Mouse (Mus musculus): ENCODE data around the gene Adamtsl4. TPM values are rescaled to one million over a fixed set of nuclear protein-coding genes. Genes with fewer than 3 reads are reported as not detected.
"Not testable (repeated sequence)": the region's sequence is repeated elsewhere in the genome, so short reads cannot be mapped to it uniquely, and the experiment has no call there.

Gene Adamtsl4
- polyA plus RNA-seq, 1 experiment from 2014 or later, result 1.3 TPM

DNA sequence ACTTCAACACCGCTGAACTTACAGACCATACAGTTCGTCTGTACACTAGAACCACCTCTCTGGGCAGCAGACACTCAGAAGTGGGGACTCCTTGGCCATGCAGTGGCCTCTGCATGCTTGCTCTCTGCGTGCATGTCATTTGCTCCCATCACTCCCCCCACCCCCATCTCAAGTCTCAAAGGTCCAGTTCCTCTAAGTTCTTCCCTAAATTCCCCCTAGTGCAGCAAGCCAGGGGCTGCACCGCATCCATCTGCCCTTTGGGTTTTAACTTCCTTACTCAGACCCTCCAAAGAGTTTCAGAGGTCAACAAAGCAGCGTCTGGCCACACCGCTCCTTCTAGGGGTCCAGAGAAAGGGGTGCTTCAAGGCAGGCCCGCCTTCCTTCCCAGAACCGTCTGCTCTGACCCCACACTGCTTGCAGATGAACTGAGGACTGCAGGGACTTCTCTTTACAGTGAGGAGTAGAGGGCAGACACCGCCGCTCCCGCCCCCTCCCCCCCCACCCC, 14.0 kb downstream of the Adamtsl4 start:
- no peak for ATAC-seq (ENCODE audit: low FRiP score)

DNA sequence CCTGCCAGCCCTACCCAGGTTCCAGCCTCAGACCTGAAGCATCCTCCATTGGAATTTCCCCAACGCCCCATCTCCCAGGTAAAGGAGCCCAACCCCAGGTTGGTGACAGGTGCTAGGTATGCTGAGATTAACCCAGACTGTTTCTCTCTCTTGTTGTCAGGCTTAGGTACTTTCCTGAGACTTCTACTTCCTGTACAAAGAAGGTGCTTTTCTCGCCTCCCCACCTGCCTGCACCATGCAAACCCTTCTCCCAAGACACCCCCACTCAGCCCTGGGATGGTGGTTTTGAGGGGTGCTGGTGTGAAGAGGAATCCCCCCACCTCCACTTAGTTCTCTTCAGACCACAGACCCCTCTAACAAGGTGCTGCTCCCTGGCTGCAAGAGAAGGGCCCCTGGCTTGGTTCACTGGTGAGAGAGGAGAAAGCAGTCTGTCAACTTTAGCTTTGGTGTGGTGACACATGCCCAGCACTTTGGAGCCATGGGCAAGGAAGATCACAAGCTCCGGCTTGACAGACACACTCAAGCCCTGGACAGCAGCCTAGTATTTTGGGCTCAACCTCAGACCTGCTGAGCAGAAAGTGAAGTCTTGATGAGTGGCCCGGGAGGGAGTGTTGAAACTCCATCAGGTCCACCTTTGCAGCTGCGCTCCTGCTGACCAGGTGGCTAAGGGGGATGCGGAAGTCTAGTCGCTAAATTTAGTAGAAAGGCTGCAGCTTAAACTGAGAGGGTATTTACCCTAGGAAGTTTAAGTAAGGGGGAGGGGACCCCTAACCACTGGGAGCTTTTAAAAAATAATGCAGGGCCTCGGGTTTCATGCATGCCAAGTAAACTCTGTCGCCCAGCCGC, 14.6 kb downstream of the Adamtsl4 start:
- Histone ChIP-seq H3K4me2 (no peak overlapping the region), H3K36me3 (no peaks in the 10 kb centered on the region), H3K4me1 (peaks cover 55% of the 10 kb centered on the region), H3K9ac (replicated peaks) (no peak overlapping the region), H3K27ac (replicated peaks) (peak overlapping the region; percentile 79), H3K4me3 (replicated peaks) (no peak overlapping the region), H3K27me3 (replicated peaks) (no peaks in the 10 kb centered on the region), H3K9me3 (replicated peaks) (no peaks in the 10 kb centered on the region)
- ATAC-seq (ENCODE audit: low FRiP score), result no peak
- 60% methylated on average over 10 of the region's 10 CpGs for whole genome bisulfite sequencing

More for the DNA sequence above, 14.0 kb downstream of the Adamtsl4 start:
- 29% methylated on average over 11 of the region's 11 CpGs for WGBS
- Histone ChIP-seq H3K36me3 (no peaks in the 10 kb centered on the region), H3K9me3 (replicated peaks) (no peaks in the 10 kb centered on the region), H3K27ac (replicated peaks) (peak overlapping the region; percentile 79), H3K4me3 (replicated peaks) (no peak overlapping the region), H3K4me1 (peaks cover 51% of the 10 kb centered on the region), H3K9ac (replicated peaks) (no peak overlapping the region), H3K4me2 (0 out of 2 replicates have a peak overlapping the region, but pooled peaks have one; percentile 3), H3K27me3 (replicated peaks) (no peaks in the 10 kb centered on the region)

DNA sequence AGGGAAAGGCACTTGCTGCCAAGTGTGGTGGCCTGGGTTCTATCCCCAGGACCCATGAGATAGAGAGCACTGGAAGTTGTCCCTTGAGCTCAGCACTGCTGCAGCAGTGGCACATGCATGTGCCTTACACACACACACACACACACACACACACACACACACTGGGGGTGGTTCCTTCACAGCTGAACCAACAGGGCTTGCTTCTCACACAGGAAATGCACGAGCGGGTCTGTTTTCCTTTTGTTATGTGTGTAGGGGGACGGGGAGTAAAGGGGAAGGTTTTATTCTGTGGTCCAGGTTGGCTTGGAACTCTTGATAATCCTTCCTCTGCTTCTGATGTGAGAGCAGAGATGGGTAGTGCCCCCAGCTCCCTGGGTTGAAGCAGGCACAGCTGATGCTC, 15.3 kb downstream of the Adamtsl4 start:
- Histone ChIP-seq H3K36me3 (no peaks in the 10 kb centered on the region), H3K4me3 (replicated peaks) (no peak overlapping the region), H3K9ac (replicated peaks) (no peak overlapping the region), H3K27me3 (replicated peaks) (no peaks in the 10 kb centered on the region), H3K27ac (replicated peaks) (peak overlapping the region; percentile 79; the same call in 1 of the 2 replicates), H3K4me2 (no peak overlapping the region), H3K4me1 (peaks cover 61% of the 10 kb centered on the region), H3K9me3 (replicated peaks) (no peaks in the 10 kb centered on the region)
- ATAC-seq (ENCODE audit: low FRiP score), result no peak
- 75% methylated on average over 3 of the region's 3 CpGs for WGBS

DNA sequence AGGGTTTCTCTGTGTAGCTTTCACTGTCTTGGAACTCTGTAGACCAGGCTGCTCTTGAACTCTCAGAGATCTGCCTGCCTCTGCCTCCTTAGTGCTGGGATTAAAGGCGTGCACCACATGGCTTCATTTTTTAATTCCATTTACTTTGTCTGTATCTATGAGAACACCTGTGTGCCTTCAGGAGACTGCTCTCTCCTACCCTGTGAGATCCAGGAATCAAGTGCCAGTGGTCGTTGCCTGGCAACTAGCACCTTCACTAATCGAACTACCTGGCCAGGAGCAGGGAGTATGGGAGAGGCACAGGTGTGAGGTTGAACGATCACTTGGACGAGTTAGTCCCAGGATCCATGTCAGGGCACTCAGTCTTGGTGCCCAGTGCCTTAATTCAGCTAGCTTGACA, 16.5 kb downstream of the Adamtsl4 start:
- H3K4me2 ChIP-seq, result no peak overlapping the region
- ATAC-seq (ENCODE audit: low FRiP score), result no peak

DNA sequence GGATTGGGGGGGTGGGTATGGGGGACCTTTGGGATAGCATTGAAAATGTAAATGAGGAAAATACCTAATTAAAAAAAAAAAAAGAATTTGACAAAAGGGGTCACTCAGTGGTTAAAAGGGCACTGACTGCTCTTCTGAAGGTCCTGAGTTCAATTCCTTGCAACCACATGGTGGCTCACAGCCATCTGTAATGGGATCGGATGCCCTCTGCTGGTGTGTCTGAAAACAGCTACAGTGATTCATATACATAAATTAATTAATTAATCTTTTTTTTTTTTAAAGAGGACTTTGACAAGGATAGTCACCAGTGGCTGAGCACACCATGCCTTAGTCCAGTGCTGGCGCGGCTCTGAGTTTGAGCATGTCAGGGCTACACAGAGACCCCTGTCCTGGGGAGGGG, 17.3 kb downstream of the Adamtsl4 start:
- not testable (repeated sequence) for H3K4me3 ChIP-seq (replicated peaks); H3K4me2 ChIP-seq; ATAC-seq (ENCODE audit: low FRiP score); H3K27me3 ChIP-seq (replicated peaks); H3K36me3 ChIP-seq; H3K27ac ChIP-seq (replicated peaks); H3K9me3 ChIP-seq (replicated peaks); H3K9ac ChIP-seq (replicated peaks)
- H3K4me1 ChIP-seq, result peaks cover 61% of the 10 kb centered on the region
- WGBS, result 94% methylated on average over 3 of the region's 3 CpGs

More for the DNA sequence above, 16.5 kb downstream of the Adamtsl4 start:
- Histone ChIP-seq H3K27ac (replicated peaks) (no peak overlapping the region), H3K4me1 (peaks cover 65% of the 10 kb centered on the region), H3K9ac (replicated peaks) (no peak overlapping the region), H3K27me3 (replicated peaks) (no peaks in the 10 kb centered on the region), H3K9me3 (replicated peaks) (no peaks in the 10 kb centered on the region), H3K4me3 (replicated peaks) (no peak overlapping the region), H3K36me3 (no peaks in the 10 kb centered on the region)
- 87% methylated on average over 5 of the region's 5 CpGs for whole genome bisulfite sequencing

DNA sequence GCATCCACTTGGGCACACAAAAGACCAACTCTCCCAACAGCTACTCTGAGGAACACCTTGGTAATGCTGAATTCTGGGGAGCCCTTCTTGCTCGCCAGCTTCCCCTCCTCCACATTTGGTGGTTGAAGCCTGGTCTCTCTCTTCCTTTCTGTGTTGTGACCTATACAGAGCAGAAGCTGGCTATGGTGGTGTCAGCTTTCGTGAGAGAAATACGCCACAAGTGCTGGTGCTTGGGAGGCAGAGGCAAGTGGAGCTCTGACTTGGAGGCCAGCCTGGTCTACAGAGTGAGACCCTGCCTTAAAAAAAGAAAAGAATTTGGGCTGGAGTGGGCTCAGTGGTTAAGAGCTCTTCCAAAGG, 18.4 kb downstream of the Adamtsl4 start:
- Histone ChIP-seq H3K4me3 (replicated peaks) (no peak overlapping the region), H3K27ac (replicated peaks) (no peak overlapping the region), H3K4me2 (no peak overlapping the region), H3K9me3 (replicated peaks) (no peaks in the 10 kb centered on the region), H3K4me1 (peaks cover 58% of the 10 kb centered on the region), H3K9ac (replicated peaks) (no peak overlapping the region), H3K27me3 (replicated peaks) (no peaks in the 10 kb centered on the region), H3K36me3 (peaks cover 7% of the 10 kb centered on the region)
- ATAC-seq (ENCODE audit: low FRiP score), result no peak
- WGBS, result 93% methylated on average over 3 of the region's 3 CpGs

DNA sequence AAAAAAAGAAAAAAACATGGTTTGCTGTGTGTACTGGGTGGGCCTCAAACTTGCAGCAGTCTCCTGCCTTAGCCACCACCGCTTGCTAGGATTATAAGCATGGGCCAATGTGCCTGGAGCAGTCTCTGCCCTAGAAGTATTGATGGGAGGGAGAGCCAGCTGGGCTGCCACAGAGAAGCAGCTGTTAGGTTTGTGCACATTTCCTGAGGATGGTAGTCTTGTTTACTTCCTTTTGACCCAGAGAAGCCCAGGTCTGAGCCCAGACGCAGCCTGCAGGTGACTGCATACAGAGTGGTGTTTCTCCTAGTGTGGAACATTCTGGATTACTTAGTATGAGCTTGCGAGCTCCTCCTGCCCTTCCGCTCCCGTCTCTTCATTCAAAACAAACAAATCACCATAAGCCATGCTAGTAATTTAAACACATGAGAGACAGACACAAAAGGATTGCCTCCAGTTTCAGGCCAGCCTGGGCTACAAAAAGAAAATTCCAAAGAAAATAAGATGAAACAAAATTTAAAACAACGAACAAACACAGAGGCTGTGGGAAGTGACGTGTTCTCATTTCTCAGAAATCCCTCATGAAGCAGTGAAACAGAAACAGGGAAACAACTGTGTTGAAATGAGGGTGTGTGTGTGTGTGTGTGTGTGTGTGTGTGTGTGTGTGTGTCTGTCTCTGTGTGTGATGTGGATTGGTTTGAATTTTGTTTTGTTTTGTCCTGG, 19.0 kb downstream of the Adamtsl4 start:
- Histone ChIP-seq H3K4me2 (no peak overlapping the region), H3K4me3 (replicated peaks) (no peak overlapping the region), H3K9ac (replicated peaks) (no peak overlapping the region), H3K36me3 (peaks cover 12% of the 10 kb centered on the region), H3K4me1 (peaks cover 58% of the 10 kb centered on the region), H3K27ac (replicated peaks) (peak overlapping the region; percentile 76), H3K27me3 (replicated peaks) (no peaks in the 10 kb centered on the region), H3K9me3 (replicated peaks) (no peaks in the 10 kb centered on the region)
- 79% methylated on average over 7 of the region's 7 CpGs for WGBS
- no peak for ATAC-seq (ENCODE audit: low FRiP score)

DNA sequence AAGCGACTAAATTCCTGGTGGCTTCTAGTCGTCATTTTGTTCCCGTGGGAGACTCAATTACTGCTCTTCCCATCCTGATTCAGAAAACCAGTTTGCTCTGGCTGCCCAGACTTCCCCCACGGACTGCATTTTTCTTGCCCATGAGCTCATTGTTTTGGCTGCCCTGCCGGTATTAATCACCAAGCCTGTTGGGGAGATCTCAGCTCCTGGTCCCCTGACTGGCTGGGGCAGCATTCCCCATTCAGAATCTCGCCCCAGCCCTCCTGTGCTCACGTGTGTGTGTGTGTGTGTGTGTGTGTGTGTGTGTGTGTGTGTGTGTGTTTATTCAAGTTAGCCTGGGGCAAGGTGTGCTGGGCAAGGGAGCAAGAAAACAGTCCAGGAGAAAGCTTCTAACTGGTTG, 19.7 kb downstream of the Adamtsl4 start:
- Histone ChIP-seq H3K9ac (replicated peaks) (no peak overlapping the region; the same call in 1 of the 2 replicates), H3K4me3 (replicated peaks) (no peak overlapping the region), H3K4me1 (peaks cover 57% of the 10 kb centered on the region), H3K36me3 (peaks cover 16% of the 10 kb centered on the region), H3K27me3 (replicated peaks) (no peaks in the 10 kb centered on the region), H3K27ac (replicated peaks) (peak overlapping the region; percentile 76), H3K4me2 (peak overlapping the region; percentile 1; the same call in 1 of the 2 replicates), H3K9me3 (replicated peaks) (no peaks in the 10 kb centered on the region)
- WGBS, result 25% methylated on average over 7 of the region's 7 CpGs
- peak; percentile 63; the same call in 1 of the 2 replicates for ATAC-seq (ENCODE audit: low FRiP score)

DNA sequence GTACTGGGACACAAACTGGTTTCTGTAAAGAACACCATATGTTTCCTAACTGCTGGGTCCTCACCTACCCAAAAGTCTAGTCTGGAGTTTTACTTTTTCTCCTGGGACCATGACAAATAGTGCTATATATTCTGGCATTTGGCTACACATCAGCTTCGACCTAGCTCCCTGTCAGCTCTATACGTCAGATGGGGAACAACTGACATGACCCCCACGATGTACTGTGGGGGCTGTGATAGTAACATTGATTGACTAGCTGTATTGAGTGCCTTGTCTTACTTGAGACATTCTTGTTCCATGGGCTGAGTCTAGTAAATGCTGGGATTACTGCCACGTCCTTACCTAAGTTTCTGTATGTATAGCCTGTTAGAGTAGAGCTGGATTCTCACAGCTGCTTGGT, 20.2 kb downstream of the Adamtsl4 start:
- Histone ChIP-seq H3K27me3 (replicated peaks) (no peaks in the 10 kb centered on the region), H3K4me1 (peaks cover 57% of the 10 kb centered on the region), H3K9ac (replicated peaks) (no peak overlapping the region; the same call in 1 of the 2 replicates), H3K4me2 (peak overlapping the region; percentile 1; the same call in 1 of the 2 replicates), H3K27ac (replicated peaks) (peak overlapping the region; percentile 76), H3K4me3 (replicated peaks) (no peak overlapping the region), H3K9me3 (replicated peaks) (no peaks in the 10 kb centered on the region), H3K36me3 (peaks cover 21% of the 10 kb centered on the region)
- ATAC-seq (ENCODE audit: low FRiP score), result no peak
- WGBS, result 57% methylated on average over 4 of the region's 4 CpGs

DNA sequence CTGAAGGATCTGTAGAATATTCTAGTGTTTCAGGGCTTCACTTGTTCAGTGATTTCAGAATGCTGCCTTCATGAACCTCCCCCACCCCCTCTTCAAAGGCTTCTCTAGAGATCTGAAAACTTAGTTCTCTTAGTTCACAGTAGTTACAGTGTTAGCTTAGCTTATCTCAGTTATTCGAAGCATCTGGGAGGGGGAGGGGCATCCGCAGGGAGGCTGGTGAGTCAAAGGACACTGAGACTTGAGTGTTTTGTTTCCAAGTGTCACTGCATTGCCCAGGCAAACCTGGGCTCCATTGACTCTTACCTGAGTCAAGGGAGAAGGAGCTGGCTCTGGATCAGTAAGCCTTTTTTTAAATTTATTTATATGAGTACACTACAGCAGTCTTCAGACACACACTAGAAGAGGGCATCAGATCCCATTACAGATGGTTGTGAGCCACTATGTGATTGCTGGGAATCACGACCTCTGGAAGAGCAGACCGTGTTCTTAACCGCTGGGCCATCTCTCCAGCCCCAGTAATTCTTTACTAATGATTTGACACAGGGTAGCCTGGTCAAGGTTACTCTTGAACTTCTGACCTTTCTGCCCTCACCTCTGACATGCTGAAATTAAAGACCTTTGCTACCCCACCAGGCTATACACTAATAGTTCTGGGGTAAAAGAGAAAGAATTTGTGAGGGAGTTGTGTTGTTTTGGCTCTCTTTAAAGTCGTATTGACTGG, 21.4 kb downstream of the Adamtsl4 start:
- no peak for ATAC-seq (ENCODE audit: low FRiP score)
- Histone ChIP-seq H3K36me3 (peaks cover 27% of the 10 kb centered on the region), H3K4me3 (replicated peaks) (no peak overlapping the region), H3K27ac (replicated peaks) (0 out of 2 replicates have a peak overlapping the region, but pooled peaks have one; percentile 9), H3K27me3 (replicated peaks) (no peaks in the 10 kb centered on the region), H3K9me3 (replicated peaks) (no peaks in the 10 kb centered on the region), H3K4me1 (peaks cover 61% of the 10 kb centered on the region), H3K4me2 (no peak overlapping the region), H3K9ac (replicated peaks) (no peak overlapping the region)
- WGBS, result 74% methylated on average over 6 of the region's 6 CpGs

DNA sequence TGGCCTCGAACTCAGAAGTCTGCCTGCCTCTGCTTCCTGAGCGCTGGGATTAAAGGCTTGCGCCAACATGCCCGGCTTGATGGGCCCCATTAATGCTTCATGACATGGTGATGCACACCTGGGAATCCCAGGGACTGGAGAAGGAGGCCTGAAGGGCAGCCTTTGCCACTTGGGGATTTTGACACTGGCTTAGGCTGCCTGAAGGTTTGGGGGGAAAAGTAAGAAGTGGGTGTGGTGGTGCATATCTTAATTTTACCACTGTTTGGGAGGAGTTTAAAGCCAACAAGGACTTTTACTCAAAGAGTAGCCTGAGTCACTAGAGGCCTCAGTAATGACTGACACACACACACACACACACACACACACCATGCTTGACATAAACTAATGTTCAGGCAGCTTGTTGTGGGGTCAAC, 22.8 kb downstream of the Adamtsl4 start:
- H3K4me2 ChIP-seq, result no peak overlapping the region
- H3K4me3 ChIP-seq (replicated peaks), result no peak overlapping the region
- H3K9me3 ChIP-seq (replicated peaks), result no peaks in the 10 kb centered on the region
- whole genome bisulfite sequencing, result 81% methylated on average over 4 of the region's 4 CpGs
- peaks cover 72% of the 10 kb centered on the region for H3K4me1 ChIP-seq
- H3K27ac ChIP-seq (replicated peaks), result no peak overlapping the region
- no peaks in the 10 kb centered on the region for H3K27me3 ChIP-seq (replicated peaks)
- no peak overlapping the region for H3K9ac ChIP-seq (replicated peaks)
- H3K36me3 ChIP-seq, result peaks cover 29% of the 10 kb centered on the region
- no peak for ATAC-seq (ENCODE audit: low FRiP score)
